In the genomic region with DNA sequence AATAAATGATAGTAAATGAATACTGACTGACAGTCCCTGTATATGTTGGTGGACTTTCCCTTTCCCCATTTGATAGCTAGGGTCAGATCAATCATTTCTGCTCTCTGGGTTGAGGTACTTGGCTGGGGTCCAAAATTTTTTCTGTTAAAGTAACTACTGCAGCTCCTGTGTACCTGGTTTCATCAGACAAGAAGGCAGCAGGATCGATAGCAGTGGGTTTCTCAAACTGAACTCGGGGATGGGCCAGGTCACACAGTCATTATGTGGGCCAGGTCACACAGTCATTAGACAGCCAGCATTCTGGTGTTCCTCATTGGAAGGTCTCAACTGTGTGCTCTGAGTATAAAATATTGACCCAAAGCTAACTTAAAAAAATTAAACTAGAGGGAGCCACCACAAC, we compare ENCODE assay signal across 31 mouse cellular contexts. TPM values are rescaled to one million over a fixed set of nuclear protein-coding genes. Genes with fewer than 3 reads are reported as not detected.
"Had no signal": no experiment of that assay in that cellular context is flagged by ENCODE, and none has a peak within 500 bp of the region (broad histone marks: within the 10 kb centered on the region; RNA-seq: fewer than 3 reads in every experiment).

No protein-coding gene starts in this region.

- H3K36me3 ChIP-seq: heart, embryonic 13.5 days; heart, embryonic 15.5 days; hindbrain, embryonic 13.5 days; hindbrain, embryonic 15.5 days; kidney, embryonic 15.5 days; limb, embryonic 10.5 days; limb, embryonic 12.5 days; liver, embryonic 13.5 days; liver, embryonic 15.5 days had no signal

- H3K4me2 ChIP-seq: heart, embryonic 11.5 days; heart, embryonic 13.5 days; heart, embryonic 15.5 days; hindbrain, embryonic 13.5 days; hindbrain, embryonic 15.5 days; kidney, embryonic 15.5 days; limb, embryonic 12.5 days; liver, embryonic 13.5 days; liver, embryonic 15.5 days had no signal

- H3K9me3 ChIP-seq: heart, embryonic 13.5 days; heart, embryonic 15.5 days; hindbrain, embryonic 13.5 days; hindbrain, embryonic 15.5 days; kidney, embryonic 15.5 days; limb, embryonic 10.5 days; limb, embryonic 12.5 days; liver, embryonic 13.5 days; liver, embryonic 15.5 days had no signal

- H3K27ac ChIP-seq: gastrocnemius, adult 2 months; heart, embryonic 13.5 days; heart, embryonic 15.5 days; hindbrain, embryonic 13.5 days; hindbrain, embryonic 15.5 days; hindbrain, postnatal 0 days; kidney, embryonic 15.5 days; kidney, postnatal 0 days; limb, embryonic 10.5 days; limb, embryonic 12.5 days; liver, embryonic 13.5 days; liver, embryonic 15.5 days had no signal

- ATAC-seq: hindbrain, postnatal 0 days; intestine, embryonic 16.5 days had no signal

- H3K9ac ChIP-seq: heart, embryonic 13.5 days; heart, embryonic 15.5 days; hindbrain, embryonic 13.5 days; hindbrain, embryonic 15.5 days; kidney, embryonic 15.5 days; limb, embryonic 12.5 days; liver, embryonic 13.5 days; liver, embryonic 15.5 days had no signal

- H3K4me3 ChIP-seq: gastrocnemius, adult 2 months; heart, embryonic 13.5 days; heart, embryonic 15.5 days; hindbrain, embryonic 13.5 days; hindbrain, embryonic 15.5 days; kidney, embryonic 15.5 days; limb, embryonic 10.5 days; limb, embryonic 12.5 days; liver, embryonic 13.5 days; liver, embryonic 15.5 days had no signal

- DNase-seq: gastrocnemius, adult 2 months; gastrocnemius, postnatal 10 days; gastrocnemius, postnatal 25 days; heart, adult 18-20 months; heart, postnatal 14 days; heart, postnatal 36 days; kidney, adult 11 months; kidney, adult 2 months; kidney, adult 9 months; kidney, postnatal 14 days; kidney, postnatal 36 days; layer of hippocampus, adult 9-11 months; layer of hippocampus, postnatal 36 days; liver, embryonic 13.5 days had no signal

RNA-seq across cellular contexts. Expression of gene Efcab10, which starts 33.1 kb away (rescaled TPM):
- total RNA-seq: gastrocnemius, adult 2 months; gastrocnemius, postnatal 10 days; gastrocnemius, postnatal 25 days; gastrocnemius, postnatal 4 days; heart, adult 18-20 months; heart, postnatal 36 days; hematopoietic stem cell, adult 5-6 weeks; hindbrain, postnatal 0 days had no signal
- polyA plus RNA-seq: heart, embryonic 11.5 days; heart, embryonic 13.5 days; heart, postnatal 0 days; intestine, embryonic 16.5 days; large intestine, adult 2 months; limb, embryonic 14.5 days; liver, embryonic 13.5 days; liver, embryonic 15.5 days had no signal
